Mouse (Mus musculus): ENCODE results near the gene Zdhhc7.

- TF ChIP-seq CTCF (conservative IDR thresholded peaks at IDR 0.05; ENCODE audit: low read length): no peak
- TF ChIP-seq POU5F1 (IDR thresholded peaks at IDR 0.05; ENCODE audit: borderline replicate concordance, low read length): no peak
These were observed 35.7 kb downstream of the Zdhhc7 start for GRCm38 (mm10) chr8:120065611-120066010.

All from E14TG2a.4 (cell line).